Mouse (Mus musculus): ENCODE measurements around the gene Fgf9.

DNA sequence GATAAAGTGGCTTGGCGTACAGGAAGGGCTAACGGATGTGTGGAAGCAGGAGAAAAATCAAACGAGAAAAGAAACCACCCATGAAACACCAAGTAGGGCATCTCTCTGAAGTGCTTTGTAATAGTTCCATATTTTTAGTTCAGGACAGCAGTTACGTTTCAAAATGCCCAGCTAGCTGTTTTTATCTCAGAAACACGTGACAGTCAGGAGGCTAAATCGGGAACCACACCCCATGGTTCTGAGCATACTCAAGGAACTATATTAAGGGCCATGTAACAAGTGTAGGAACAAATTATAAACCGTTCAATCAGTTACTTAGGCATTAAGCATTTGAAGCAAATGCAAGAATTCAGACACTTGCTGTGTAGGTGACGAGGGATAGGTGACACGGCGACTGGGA lies 56.2 kb downstream of the Fgf9 start:
- TF ChIP-seq CTCF (IDR thresholded peaks at IDR 0.05; ENCODE audit: low read depth, low read length) = no peak
- TF ChIP-seq POLR2A (IDR thresholded peaks at IDR 0.05; ENCODE audit: insufficient read depth, low read length) = no peak
